Mouse (Mus musculus) CH12.LX (cell line): Measurements from ENCODE around the gene Slxl1. TPM values are rescaled to one million over a fixed set of nuclear protein-coding genes. Genes with fewer than 3 reads are reported as not detected.
"Not testable (repeated sequence)": the region's sequence is repeated elsewhere in the genome, so short reads cannot be mapped to it uniquely, and the experiment has no call there.

Experiments used
- DNase-seq: peaks from one replicate; pipeline ENCODE4 v3.0.0-alpha.2; 2013; ENCODE audit errors: extremely low read depth
- H3K27ac ChIP-seq: 2 replicates; pipeline ENCODE4 v1.5.1; 2012; ENCODE audit warnings: low read depth, mild to moderate bottlenecking, control low read depth, moderate library complexity; ENCODE audit not compliant: insufficient read depth
- H3K27me3 ChIP-seq: replicated peaks from 2 replicates; pipeline ENCODE3; 2012; ENCODE audit warnings: inconsistent platforms
- H3K36me3 ChIP-seq, 2 experiments: replicated peaks in 1 of 2; 2 replicates each; pipeline versions ENCODE3 to v1.6.1; 2012; ENCODE audit warnings: inconsistent platforms in 1 of 2, low read length in 1 of 2, mild to moderate bottlenecking in 1 of 2, mixed read lengths in 1 of 2, moderate library complexity in 1 of 2; ENCODE audit not compliant: control insufficient read depth in 1 of 2, insufficient read depth in 1 of 2
- H3K4me1 ChIP-seq, 2 experiments: 2 replicates each; pipeline ENCODE4 v1.6.1; 2012; ENCODE audit warnings: inconsistent platforms in 1 of 2, moderate library complexity in 1 of 2; ENCODE audit not compliant: insufficient read depth in 2 of 2, control insufficient read depth in 1 of 2
- H3K4me2 ChIP-seq: 2 replicates; pipeline ENCODE4 v1.6.1; 2012; ENCODE audit warnings: low read depth, mild to moderate bottlenecking, control low read depth; ENCODE audit not compliant: poor library complexity, insufficient read depth, severe bottlenecking
- H3K4me3 ChIP-seq, 3 experiments: fragments of 150-350 bp in 1 of 3; sonication (generic) in 1 of 3; replicated peaks in 1 of 3; 2 replicates each; pipeline versions ENCODE3 to v1.5.1; 2011 to 2012; ENCODE audit warnings: low read depth in 2 of 3, low read length in 2 of 3, mild to moderate bottlenecking in 2 of 3, moderate library complexity in 2 of 3, control low read depth in 1 of 3, improper control_type of control experiment in 1 of 3, inconsistent platforms in 1 of 3, mixed read lengths in 1 of 3; ENCODE audit not compliant: poor library complexity in 1 of 3
- H3K79me2 ChIP-seq: replicated peaks from 2 replicates; pipeline ENCODE4 v1.6.1; 2012; ENCODE audit warnings: mild to moderate bottlenecking, moderate library complexity; ENCODE audit not compliant: control insufficient read depth, poor library complexity, insufficient read depth, severe bottlenecking; ENCODE audit errors: extremely low read depth
- H3K9ac ChIP-seq: 2 replicates; pipeline ENCODE4 v1.6.1; 2012; ENCODE audit warnings: low read depth, mild to moderate bottlenecking, control low read depth, moderate library complexity; ENCODE audit not compliant: insufficient read depth
- H3K9me3 ChIP-seq: replicated peaks from 2 replicates; pipeline ENCODE3; 2012; ENCODE audit warnings: low read length, inconsistent platforms, mixed read lengths
- dilution Hi-C: fragments of 300-500 bp; cut with MboI; formaldehyde crosslinking; loops from 2 replicates; pipeline ENCODE4 v1.14.3; 2020; ENCODE audit warnings: low sequenced_read_pairs; ENCODE audit not compliant: extremely low pct_unique_long_range_greater_than_20kb, extremely low pct_ligation_motif_present
- in situ Hi-C: fragments of 300-500 bp; cut with MboI; formaldehyde crosslinking; loops from 3 replicates; pipeline ENCODE4 v1.14.3; 2019; ENCODE audit warnings: low sequenced_read_pairs, low pct_ligation_motif_present, low pct_unique_long_range_greater_than_20kb, mixed read lengths
- polyA plus RNA-seq: library from polyadenylated mRNA; unstranded; fragments of >175 nt; gene quantifications from 2 replicates; pipeline ENCODE4 v1.2.1, GENCODE M21; 2012; ENCODE audit warnings: low read depth; ENCODE audit not compliant: insufficient read length
- total RNA-seq, 2 experiments: library from RNA; depleted of rRNA; stranded (reverse); fragments of 300-350 nt in 1 of 2; fragments of >200 nt in 1 of 2; gene quantifications; 2 replicates each; pipeline ENCODE4 v1.2.3; 2012 to 2014

The Slxl1 gene
- total RNA-seq (2012; rRNA removed) (not detected in 2 replicates), total RNA-seq (2014; rRNA removed) (not detected in 2 replicates), polyA plus RNA-seq (not detected in 2 replicates)

GRCm38 (mm10) chrX:55226576-55226975 lies at the start of gene Slxl1:
Slxl1 (plus strand) TSS chrX:55226876.
- H3K79me2 ChIP-seq, dilution Hi-C loops, H3K4me3 ChIP-seq, in situ Hi-C loops, H3K27me3 ChIP-seq, H3K36me3 ChIP-seq, H3K9ac ChIP-seq, DNase-seq, H3K4me2 ChIP-seq, H3K9me3 ChIP-seq, H3K27ac ChIP-seq, H3K4me1 ChIP-seq: not testable (repeated sequence)
